Mouse (Mus musculus): ENCODE measurements at regions not wholly inside any gene's neighbourhood (a gene's known extent, or its start where the extent isn't known, plus 50 kb on each side); places are given as distances from the start of the nearest gene placed in this dataset.

GRCm38 (mm10) chr13:83075320-83075877, 428.4 kb upstream of the Mef2c start:
- DNase-seq (ENCODE audit: extremely low spot score in 1 of 2, low spot score in 2 of 2) = no peak
- intact Hi-C loops (cut with DNase I) = loop anchor here (10.0 kb wide), 1 partner anchor 449 kb away; no protein-coding TSS in a partner anchor

- no peak for DNase-seq (ENCODE audit: extremely low spot score in 1 of 2, low spot score in 2 of 2)
- intact Hi-C loops (cut with DNase I) = loop anchor here (10.0 kb wide), 1 partner anchor 448 kb away; no protein-coding TSS in a partner anchor
Observed at GRCm38 (mm10) chr13:83076611-83077010, 427.2 kb upstream of the Mef2c start.

- intact Hi-C loops (cut with DNase I) = loop anchor here (10.0 kb wide), 1 partner anchor 448 kb away; no protein-coding TSS in a partner anchor
- no peak for DNase-seq (ENCODE audit: extremely low spot score in 1 of 2, low spot score in 2 of 2)
Observed at GRCm38 (mm10) chr13:83077085-83077484, 426.7 kb upstream of the Mef2c start.

GRCm38 (mm10) chr13:83079291-83079690, 424.5 kb upstream of the Mef2c start:
- intact Hi-C loops (cut with DNase I) = loop anchor here (10.0 kb wide), 1 partner anchor 446 kb away; no protein-coding TSS in a partner anchor
- no peak for DNase-seq (ENCODE audit: extremely low spot score in 1 of 2, low spot score in 2 of 2)

GRCm38 (mm10) chr13:83084948-83085347, 418.9 kb upstream of the Mef2c start:
- no peak for DNase-seq (ENCODE audit: extremely low spot score in 1 of 2, low spot score in 2 of 2)
- intact Hi-C loops (cut with DNase I) = no loop called here

- DNase-seq (ENCODE audit: extremely low spot score in 1 of 2, low spot score in 2 of 2) = no peak
- intact Hi-C loops (cut with DNase I) = no loop called here
Observed at GRCm38 (mm10) chr13:83099908-83100307, 403.9 kb upstream of the Mef2c start.

- no peak for DNase-seq (ENCODE audit: extremely low spot score in 1 of 2, low spot score in 2 of 2)
- intact Hi-C loops (cut with DNase I) = no loop called here
Observed at GRCm38 (mm10) chr13:83110610-83111009, 393.2 kb upstream of the Mef2c start.

GRCm38 (mm10) chr13:83111503-83111902, 392.3 kb upstream of the Mef2c start:
- intact Hi-C loops (cut with DNase I) = no loop called here
- DNase-seq (ENCODE audit: extremely low spot score in 1 of 2, low spot score in 2 of 2) = no peak

- DNase-seq (ENCODE audit: extremely low spot score in 1 of 2, low spot score in 2 of 2) = no peak
- intact Hi-C loops (cut with DNase I) = no loop called here
Observed at GRCm38 (mm10) chr13:83112323-83112722, 391.5 kb upstream of the Mef2c start.

GRCm38 (mm10) chr13:83112741-83113140, 391.1 kb upstream of the Mef2c start:
- DNase-seq (ENCODE audit: extremely low spot score in 1 of 2, low spot score in 2 of 2) = no peak
- intact Hi-C loops (cut with DNase I) = no loop called here

GRCm38 (mm10) chr13:83113808-83114207, 390.0 kb upstream of the Mef2c start:
- intact Hi-C loops (cut with DNase I) = no loop called here
- DNase-seq (ENCODE audit: extremely low spot score in 1 of 2, low spot score in 2 of 2) = no peak

- intact Hi-C loops (cut with DNase I) = no loop called here
- DNase-seq (ENCODE audit: extremely low spot score in 1 of 2, low spot score in 2 of 2) = no peak
Observed at GRCm38 (mm10) chr13:83114401-83114800, 389.4 kb upstream of the Mef2c start.

- no peak for DNase-seq (ENCODE audit: extremely low spot score in 1 of 2, low spot score in 2 of 2)
- intact Hi-C loops (cut with DNase I) = no loop called here
Observed at GRCm38 (mm10) chr13:83115691-83116090, 388.1 kb upstream of the Mef2c start.

- no peak for DNase-seq (ENCODE audit: extremely low spot score in 1 of 2, low spot score in 2 of 2)
- intact Hi-C loops (cut with DNase I) = loop anchor here (10.0 kb wide), 1 partner anchor 404 kb away; no protein-coding TSS in a partner anchor
Observed at GRCm38 (mm10) chr13:83120343-83120742, 383.5 kb upstream of the Mef2c start.

- intact Hi-C loops (cut with DNase I) = loop anchor here (10.0 kb wide), 1 partner anchor 401 kb away; no protein-coding TSS in a partner anchor
- DNase-seq (ENCODE audit: extremely low spot score in 1 of 2, low spot score in 2 of 2) = no peak
Observed at GRCm38 (mm10) chr13:83123596-83123995, 380.2 kb upstream of the Mef2c start.

GRCm38 (mm10) chr13:83124651-83125050, 379.2 kb upstream of the Mef2c start:
- intact Hi-C loops (cut with DNase I) = loop anchor here (10.0 kb wide), 1 partner anchor 400 kb away; no protein-coding TSS in a partner anchor
- DNase-seq (ENCODE audit: extremely low spot score in 1 of 2, low spot score in 2 of 2) = no peak

- intact Hi-C loops (cut with DNase I) = loop anchor here (10.0 kb wide), 1 partner anchor 398 kb away; no protein-coding TSS in a partner anchor
- peak; percentile 17 to 46 for DNase-seq (ENCODE audit: extremely low spot score in 1 of 2, low spot score in 2 of 2)
Observed at GRCm38 (mm10) chr13:83126438-83126837, 377.4 kb upstream of the Mef2c start.

- DNase-seq (ENCODE audit: extremely low spot score in 1 of 2, low spot score in 2 of 2) = no peak
- intact Hi-C loops (cut with DNase I) = no loop called here
Observed at GRCm38 (mm10) chr13:83131129-83131981, 372.5 kb upstream of the Mef2c start.

- intact Hi-C loops (cut with DNase I) = no loop called here
- DNase-seq (ENCODE audit: extremely low spot score in 1 of 2, low spot score in 2 of 2) = no peak
Observed at GRCm38 (mm10) chr13:83131982-83132354, 371.9 kb upstream of the Mef2c start.
